Mouse (Mus musculus) cerebral cortex, adult 2 months (tissue): ENCODE data around the gene Megf8.

ENCODE experiments used
- WGBS: fragments of 180-500 bp; shearing (Covaris S2); methylation state at CpG from one replicate; pipeline ENCODE4 v1.1.7; 2018; 5-methylcytosine and 5-hydroxymethylcytosine counted together

Gene Megf8

DNA sequence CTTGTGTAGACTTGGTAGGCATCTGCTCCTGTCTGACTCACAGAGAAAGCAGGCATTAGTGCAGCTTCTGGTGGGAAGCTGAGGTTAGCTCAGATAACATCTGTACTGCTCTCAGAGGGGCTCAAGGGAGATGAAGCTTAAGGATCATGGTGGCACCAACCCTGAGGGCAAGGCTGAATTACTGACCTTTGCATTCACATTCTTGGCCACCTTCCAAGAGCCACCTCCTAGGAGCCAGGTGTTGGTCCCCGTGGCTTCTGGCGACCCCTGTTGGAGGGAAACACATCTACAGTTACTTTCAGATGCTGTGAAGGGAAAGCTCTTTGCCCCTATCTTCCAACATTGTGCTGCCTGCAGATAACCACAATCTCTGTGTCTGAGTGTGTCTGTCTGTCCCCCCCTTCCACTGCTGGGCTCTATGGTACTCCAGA lies 85.7 kb downstream of the Megf8 start:
- 7% methylated on average over 2 of the region's 2 CpGs for whole genome bisulfite sequencing

DNA sequence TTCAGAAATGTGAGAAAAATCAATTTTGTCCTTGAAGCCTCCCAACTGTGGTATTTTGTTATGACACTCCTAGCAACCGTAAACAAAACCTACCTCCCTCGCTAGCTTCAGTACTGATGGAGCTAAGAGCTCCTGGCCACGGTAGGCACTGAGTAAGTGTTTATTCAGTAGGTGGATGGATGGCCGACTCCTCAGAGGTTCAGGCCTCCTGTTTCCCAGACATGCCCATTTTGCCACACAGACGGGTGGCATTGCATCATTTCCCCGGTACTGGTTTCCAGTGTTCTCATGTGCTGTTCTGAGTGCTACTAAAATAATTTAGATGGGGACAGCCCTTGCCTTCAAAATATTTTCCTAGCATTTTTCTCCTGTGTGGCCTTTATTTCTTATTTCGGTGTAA lies 89.5 kb downstream of the Megf8 start:
- 73% methylated on average over 7 of the region's 7 CpGs for WGBS

DNA sequence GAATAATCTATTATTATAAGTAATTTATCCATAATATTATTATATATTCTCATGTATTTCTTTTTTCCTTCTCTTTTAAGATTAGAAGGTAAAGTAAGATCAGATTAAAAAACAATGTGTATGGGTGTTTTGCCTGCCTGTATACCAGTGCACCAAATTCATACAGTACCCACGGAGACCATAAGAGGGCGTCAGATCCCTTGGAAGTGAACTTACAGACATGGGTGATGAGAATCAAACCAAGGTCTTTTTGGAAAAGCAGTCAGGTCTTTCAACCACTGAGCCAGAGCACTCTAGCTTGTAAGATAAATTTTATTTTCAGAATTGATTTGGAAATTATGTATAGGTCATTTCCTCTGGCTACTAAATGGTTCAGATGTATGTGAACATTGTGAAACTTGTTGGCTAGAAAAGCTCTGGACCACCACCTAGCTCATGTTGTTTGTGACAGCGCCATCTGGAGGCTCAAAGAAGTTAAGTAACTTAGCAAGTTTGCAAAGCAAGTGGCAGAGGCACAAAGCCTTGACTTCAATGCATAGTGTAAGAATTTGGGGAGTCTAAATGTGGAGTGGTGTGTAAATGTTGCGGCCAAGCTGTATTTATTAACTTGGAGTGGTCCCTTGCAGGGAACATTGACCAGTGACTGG lies 92.3 kb downstream of the Megf8 start:
- 61% methylated on average over 4 of the region's 4 CpGs for WGBS

DNA sequence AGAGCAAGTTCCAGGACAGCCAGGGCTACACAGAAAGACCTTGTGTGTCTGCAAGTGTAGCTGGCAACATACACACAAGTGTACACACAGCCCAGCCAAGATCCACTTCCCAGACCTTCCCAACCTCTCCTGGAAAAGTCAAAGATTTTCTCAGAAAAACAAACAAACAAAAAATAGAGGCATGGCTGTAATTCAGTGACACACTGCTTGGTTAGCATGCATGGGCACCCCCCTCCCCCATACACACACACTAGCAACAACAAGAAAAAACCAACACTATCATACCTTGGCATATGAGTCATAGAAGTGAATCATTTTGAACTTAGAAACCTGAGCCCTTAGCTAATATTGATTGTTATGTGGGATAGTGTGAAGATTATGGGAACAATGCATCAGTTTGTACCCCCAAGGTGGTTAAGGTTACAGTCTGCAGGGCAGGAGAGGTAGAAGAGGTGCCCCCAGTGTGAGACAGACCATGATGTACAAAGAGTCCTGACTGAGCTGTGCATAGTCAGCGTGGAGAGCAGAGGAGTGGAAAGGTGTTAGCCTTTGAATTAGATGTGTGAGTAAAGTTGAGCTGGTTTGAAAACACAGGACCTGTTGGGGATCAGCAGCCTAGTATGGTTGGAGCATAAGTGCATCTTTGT lies 94.1 kb downstream of the Megf8 start:
- 91% methylated on average over 1 of the region's 1 CpGs for WGBS

DNA sequence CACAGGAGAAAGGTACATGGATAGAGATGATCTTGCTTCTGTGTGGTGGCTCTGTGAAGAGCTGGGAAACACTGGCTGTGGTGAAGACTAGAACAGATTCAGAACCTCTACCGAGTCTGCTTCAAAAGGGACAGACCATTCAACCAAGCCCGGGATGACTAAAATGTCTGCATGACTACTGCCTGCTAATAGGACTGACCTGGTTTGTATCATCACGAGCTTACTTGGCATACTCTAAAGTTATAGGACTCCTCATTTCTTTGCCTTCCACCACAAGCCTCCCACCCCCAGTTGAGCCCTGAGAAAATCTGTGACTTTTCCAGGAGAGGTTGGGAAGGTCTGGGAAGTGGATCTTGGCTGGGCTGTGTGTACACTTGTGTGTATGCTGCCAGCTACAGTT lies 94.9 kb downstream of the Megf8 start:
- 78% methylated on average over 3 of the region's 3 CpGs for WGBS

DNA sequence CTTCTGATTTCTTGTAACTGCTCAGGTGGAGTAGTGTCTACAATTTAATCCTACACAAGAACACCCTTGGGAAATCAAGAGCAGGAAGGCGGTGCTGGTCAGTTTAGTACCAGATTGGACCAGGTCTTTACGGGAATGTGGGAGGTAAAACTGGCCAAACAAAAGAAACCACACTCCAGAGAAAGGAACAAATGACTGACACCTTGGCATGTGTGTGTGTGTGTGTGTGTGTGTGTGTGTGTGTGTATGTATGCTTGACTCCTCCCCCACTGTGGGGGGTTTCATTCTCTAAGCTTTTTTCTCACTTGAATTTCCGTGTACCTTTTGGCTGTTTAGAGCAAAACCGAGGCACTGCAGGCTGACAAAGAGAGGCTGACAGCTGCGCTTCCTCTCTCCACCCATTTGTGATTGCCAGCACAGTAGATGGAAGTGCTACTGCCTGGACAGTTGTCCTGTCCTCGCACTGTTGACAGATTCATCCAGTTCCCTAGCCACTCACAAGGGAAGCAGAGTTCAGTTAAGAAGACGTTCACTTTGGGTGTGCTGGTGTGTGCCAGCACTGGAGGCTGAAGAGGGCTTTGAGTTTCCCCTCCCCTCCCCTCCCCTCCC lies 96.0 kb downstream of the Megf8 start, which contains the start of gene Cxcl17:
Gene Cxcl17, minus strand, starts transcription at position 54 of the 609 bp plus-strand sequence.
- WGBS = 53% methylated on average over 7 of the region's 7 CpGs
